Mouse (Mus musculus): Measurements from ENCODE around the gene Lcp2.

- TF ChIP-seq CTCF (conservative IDR thresholded peaks at IDR 0.05; ENCODE audit: low read length) (peak; percentile 93), POU5F1 (IDR thresholded peaks at IDR 0.05; ENCODE audit: borderline replicate concordance, low read length) (no peak), NANOG (IDR thresholded peaks at IDR 0.05; ENCODE audit: borderline replicate concordance, low read length) (no peak)
Measured at GRCm38 (mm10) chr11:34001938-34002592, 44.7 kb upstream of the Lcp2 start.
